Mouse (Mus musculus) liver, embryonic 16.5 days (tissue): ENCODE data around the gene Cog1. TPM values are rescaled to one million over a fixed set of nuclear protein-coding genes. Genes with fewer than 3 reads are reported as not detected.
A peak's percentile ranks its signal among the peaks of the same experiment; 100 is the strongest.

Experiments used
- ATAC-seq: fragments of 200-750 bp; cut with Nextera tagmentation; 2 replicates; pipeline ENCODE4 v1.8.0; 2017; ENCODE audit warnings: low read depth, mild to moderate bottlenecking, moderate number of reproducible peaks, moderate library complexity
- H3K27ac ChIP-seq: fragments of 300-500 bp; sonication (generic); 2 replicates; pipeline ENCODE4 v1.5.1; 2014; ENCODE audit warnings: mild to moderate bottlenecking, low read length
- H3K27me3 ChIP-seq: fragments of 300-500 bp; sonication (generic); 2 replicates; pipeline ENCODE4 v1.6.1; 2014; ENCODE audit warnings: low read depth, low read length, mixed read lengths; ENCODE audit not compliant: control insufficient read depth, insufficient read depth
- H3K36me3 ChIP-seq: fragments of 300-500 bp; sonication (generic); 2 replicates; pipeline ENCODE4 v1.6.1; 2014; ENCODE audit warnings: mild to moderate bottlenecking; ENCODE audit not compliant: control insufficient read depth, insufficient read depth
- H3K4me1 ChIP-seq: fragments of 300-500 bp; sonication (generic); 2 replicates; pipeline ENCODE4 v1.6.1; 2014; ENCODE audit warnings: low read depth, low read length, mixed read lengths; ENCODE audit not compliant: control insufficient read depth
- H3K4me2 ChIP-seq: fragments of 300-500 bp; sonication (generic); 2 replicates; pipeline ENCODE4 v1.6.1; 2014; ENCODE audit warnings: low read depth, low read length, mixed read lengths
- H3K4me3 ChIP-seq: fragments of 300-500 bp; sonication (generic); 2 replicates; pipeline ENCODE4 v1.5.1; 2014; ENCODE audit warnings: low read depth, mild to moderate bottlenecking, low read length
- H3K9ac ChIP-seq: fragments of 300-500 bp; sonication (generic); 2 replicates; pipeline ENCODE4 v1.6.1; 2014; ENCODE audit warnings: low read depth, low read length
- H3K9me3 ChIP-seq: fragments of 300-500 bp; sonication (generic); replicated peaks from 2 replicates; pipeline ENCODE4 v1.6.1; 2016; ENCODE audit warnings: low read length; ENCODE audit not compliant: control insufficient read depth
- WGBS: fragments of 180-500 bp; shearing (Covaris S2); extraction: QIAGEN DNeasy Blood & Tissue Kit; methylation state at CpG from one replicate; pipeline ENCODE4 v1.1.7; 2014; ENCODE audit not compliant: insufficient replicate concordance; 5-methylcytosine and 5-hydroxymethylcytosine counted together
- polyA plus RNA-seq: library from polyadenylated mRNA; unstranded; fragments of >200 nt; fragmentation: Nextera tagmentation; extraction: Ambion mirVana; gene quantifications from 2 replicates; pipeline ENCODE4 v1.2.1, GENCODE M21; 2015

The Cog1 gene
- polyA plus RNA-seq, 1 experiment from 2014 or later: 11.0 TPM

GRCm38 (mm10) chr11:113667122-113667521 lies 18.2 kb downstream of the Cog1 start:
- Histone ChIP-seq H3K9me3 (no peaks in the 10 kb centered on the region), H3K27me3 (no peaks in the 10 kb centered on the region), H3K4me1 (peaks cover 44% of the 10 kb centered on the region), H3K4me3 (no peak overlapping the region), H3K27ac (peak overlapping the region; percentile 79), H3K36me3 (peaks cover 46% of the 10 kb centered on the region), H3K9ac (no peak overlapping the region), H3K4me2 (peak overlapping the region; percentile 45; the same call in 1 of the 2 replicates)
- 70% methylated on average over 2 of the region's 2 CpGs for WGBS
- no peak for ATAC-seq

GRCm38 (mm10) chr11:113667704-113668103 lies 18.7 kb downstream of the Cog1 start:
- Histone ChIP-seq H3K4me2 (no peak overlapping the region), H3K9ac (peak overlapping the region; percentile 11; the same call in 1 of the 2 replicates), H3K27ac (peak overlapping the region; percentile 34), H3K9me3 (no peaks in the 10 kb centered on the region), H3K4me1 (peaks cover 44% of the 10 kb centered on the region), H3K4me3 (no peak overlapping the region), H3K27me3 (no peaks in the 10 kb centered on the region), H3K36me3 (peaks cover 47% of the 10 kb centered on the region)
- ATAC-seq: no peak
- WGBS: 72% methylated on average over 4 of the region's 4 CpGs

GRCm38 (mm10) chr11:113668857-113669256 lies 19.9 kb downstream of the Cog1 start:
- Histone ChIP-seq H3K27ac (0 out of 2 replicates have a peak overlapping the region, but pooled peaks have one; percentile 13), H3K4me1 (peaks cover 44% of the 10 kb centered on the region), H3K9ac (no peak overlapping the region), H3K4me2 (no peak overlapping the region), H3K36me3 (peaks cover 47% of the 10 kb centered on the region), H3K9me3 (no peaks in the 10 kb centered on the region), H3K4me3 (no peak overlapping the region), H3K27me3 (no peaks in the 10 kb centered on the region)
- ATAC-seq: no peak
- 69% methylated on average over 5 of the region's 5 CpGs for whole genome bisulfite sequencing

- Histone ChIP-seq H3K36me3 (peaks cover 50% of the 10 kb centered on the region), H3K27ac (no peak overlapping the region), H3K4me3 (no peak overlapping the region), H3K9me3 (no peaks in the 10 kb centered on the region), H3K9ac (no peak overlapping the region), H3K4me2 (no peak overlapping the region), H3K4me1 (peaks cover 44% of the 10 kb centered on the region), H3K27me3 (no peaks in the 10 kb centered on the region)
- 0 out of 2 replicates have a peak, but pooled peaks have one; percentile 22 for ATAC-seq
- WGBS: 28% methylated on average over 4 of the region's 4 CpGs
Measured at GRCm38 (mm10) chr11:113669711-113670110, 20.7 kb downstream of the Cog1 start.

GRCm38 (mm10) chr11:113673614-113674013 lies 24.6 kb downstream of the Cog1 start:
- H3K4me2 ChIP-seq: no peak overlapping the region
- no peak for ATAC-seq
- H3K27ac ChIP-seq: no peak overlapping the region
- no peaks in the 10 kb centered on the region for H3K27me3 ChIP-seq
- 91% methylated on average over 4 of the region's 4 CpGs for WGBS
- H3K4me1 ChIP-seq: peaks cover 22% of the 10 kb centered on the region
- no peak overlapping the region for H3K9ac ChIP-seq
- H3K9me3 ChIP-seq: no peaks in the 10 kb centered on the region
- H3K36me3 ChIP-seq: peaks cover 62% of the 10 kb centered on the region
- no peak overlapping the region for H3K4me3 ChIP-seq

- Histone ChIP-seq H3K4me1 (peaks cover 19% of the 10 kb centered on the region), H3K9ac (no peak overlapping the region), H3K9me3 (no peaks in the 10 kb centered on the region), H3K4me3 (no peak overlapping the region), H3K27me3 (no peaks in the 10 kb centered on the region), H3K36me3 (peaks cover 55% of the 10 kb centered on the region), H3K4me2 (no peak overlapping the region), H3K27ac (no peak overlapping the region)
- WGBS: 90% methylated on average over 5 of the region's 5 CpGs
- no peak for ATAC-seq
Measured at GRCm38 (mm10) chr11:113674595-113674994, 25.6 kb downstream of the Cog1 start.

- 91% methylated on average over 2 of the region's 2 CpGs for WGBS
- Histone ChIP-seq H3K27ac (no peak overlapping the region), H3K4me2 (no peak overlapping the region), H3K4me3 (no peak overlapping the region), H3K9me3 (no peaks in the 10 kb centered on the region), H3K9ac (no peak overlapping the region), H3K4me1 (peaks cover 32% of the 10 kb centered on the region), H3K27me3 (no peaks in the 10 kb centered on the region), H3K36me3 (peaks cover 48% of the 10 kb centered on the region)
- no peak for ATAC-seq
Measured at GRCm38 (mm10) chr11:113676847-113677246, 27.9 kb downstream of the Cog1 start.

- no peak overlapping the region for H3K4me3 ChIP-seq
- H3K4me1 ChIP-seq: peaks cover 33% of the 10 kb centered on the region
Measured at GRCm38 (mm10) chr11:113677378-113677777, 28.4 kb downstream of the Cog1 start.

GRCm38 (mm10) chr11:113678373-113678772 lies 29.4 kb downstream of the Cog1 start:
- WGBS: 78% methylated on average over 8 of the region's 8 CpGs
- H3K4me3 ChIP-seq: no peak overlapping the region
- H3K4me1 ChIP-seq: peaks cover 36% of the 10 kb centered on the region
- H3K9me3 ChIP-seq: no peaks in the 10 kb centered on the region
- peaks cover 37% of the 10 kb centered on the region for H3K36me3 ChIP-seq
- no peaks in the 10 kb centered on the region for H3K27me3 ChIP-seq
- H3K4me2 ChIP-seq: no peak overlapping the region; the same call in 1 of the 2 replicates
- 0 out of 2 replicates have a peak overlapping the region, but pooled peaks have one; percentile 40 for H3K27ac ChIP-seq
- no peak for ATAC-seq
- H3K9ac ChIP-seq: peak overlapping the region; percentile 25; the same call in 1 of the 2 replicates

More at GRCm38 (mm10) chr11:113677378-113677777, 28.4 kb downstream of the Cog1 start:
- H3K9me3 ChIP-seq: no peaks in the 10 kb centered on the region
- no peaks in the 10 kb centered on the region for H3K27me3 ChIP-seq
- no peak for ATAC-seq
- no peak overlapping the region; the same call in 1 of the 2 replicates for H3K27ac ChIP-seq
- H3K36me3 ChIP-seq: peaks cover 47% of the 10 kb centered on the region
- no peak overlapping the region for H3K9ac ChIP-seq
- no peak overlapping the region for H3K4me2 ChIP-seq
- WGBS: 79% methylated on average over 2 of the region's 2 CpGs
